Mouse (Mus musculus): ENCODE data around the gene Rtn1.

The Rtn1 gene

GRCm38 (mm10) chr12:72234966-72235365 lies 173.9 kb downstream of the Rtn1 start:
- intact Hi-C loops (cut with DNase I): loop anchor here (10.0 kb wide), 1 partner anchor 130 kb away; no protein-coding TSS in a partner anchor

- intact Hi-C loops (cut with DNase I): loop anchor here (10.0 kb wide), 1 partner anchor 129 kb away; no protein-coding TSS in a partner anchor
Observed at GRCm38 (mm10) chr12:72234151-72234550, 174.7 kb downstream of the Rtn1 start.

DNA sequence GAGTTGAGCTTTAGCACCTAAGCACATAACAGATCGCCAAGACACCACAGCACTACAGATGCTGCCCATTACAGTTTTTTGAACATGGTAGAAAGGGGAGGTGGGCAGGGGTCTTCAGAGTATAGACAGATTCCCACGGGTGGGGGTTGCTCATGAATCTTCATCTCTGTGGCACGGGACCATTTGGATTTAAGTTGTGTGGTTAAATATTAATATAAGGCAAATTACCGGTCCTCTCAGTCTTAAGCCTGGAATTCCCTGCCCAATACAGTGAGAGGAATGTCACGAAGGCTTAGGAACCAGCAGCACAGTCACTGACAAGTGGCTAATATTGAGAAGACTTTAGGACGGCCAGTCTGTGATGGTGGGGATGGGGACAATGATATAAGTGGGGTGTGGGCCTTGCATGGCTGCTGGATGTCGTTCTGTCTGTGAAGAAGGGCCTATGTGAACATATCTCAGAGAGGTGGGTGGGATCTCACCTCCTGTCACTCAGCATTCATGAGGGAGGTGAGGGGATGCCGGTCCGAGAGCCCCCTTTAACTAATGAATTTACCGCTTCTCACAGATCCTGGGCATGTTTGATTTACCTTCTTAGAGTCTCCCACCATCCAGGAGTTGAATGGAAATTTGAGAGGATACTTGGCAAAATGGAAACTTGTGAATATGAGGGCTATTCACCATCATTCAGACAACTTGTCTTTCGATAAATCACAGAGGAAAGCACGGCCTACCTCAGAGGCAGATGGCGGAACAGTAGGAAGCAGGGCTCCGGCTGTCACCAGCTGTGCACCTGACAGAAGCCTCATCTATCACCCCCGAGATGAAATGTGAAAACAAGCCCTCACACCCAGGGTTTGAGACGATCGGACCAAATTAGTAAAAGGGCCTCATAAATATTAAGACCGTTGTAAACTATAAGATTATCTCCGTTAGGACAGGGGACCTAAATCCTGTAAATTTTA lies 175.7 kb downstream of the Rtn1 start:
- intact Hi-C loops (cut with DNase I): loop anchor here (10.0 kb wide), 1 partner anchor 128 kb away; no protein-coding TSS in a partner anchor

- intact Hi-C loops (cut with DNase I): loop anchor here (10.0 kb wide), 1 partner anchor 127 kb away; no protein-coding TSS in a partner anchor
Observed at GRCm38 (mm10) chr12:72232176-72232575, 176.7 kb downstream of the Rtn1 start.

- intact Hi-C loops (cut with DNase I): loop anchor here (10.0 kb wide), 1 partner anchor 125 kb away; no protein-coding TSS in a partner anchor
Observed at GRCm38 (mm10) chr12:72229451-72230196, 179.2 kb downstream of the Rtn1 start.

DNA sequence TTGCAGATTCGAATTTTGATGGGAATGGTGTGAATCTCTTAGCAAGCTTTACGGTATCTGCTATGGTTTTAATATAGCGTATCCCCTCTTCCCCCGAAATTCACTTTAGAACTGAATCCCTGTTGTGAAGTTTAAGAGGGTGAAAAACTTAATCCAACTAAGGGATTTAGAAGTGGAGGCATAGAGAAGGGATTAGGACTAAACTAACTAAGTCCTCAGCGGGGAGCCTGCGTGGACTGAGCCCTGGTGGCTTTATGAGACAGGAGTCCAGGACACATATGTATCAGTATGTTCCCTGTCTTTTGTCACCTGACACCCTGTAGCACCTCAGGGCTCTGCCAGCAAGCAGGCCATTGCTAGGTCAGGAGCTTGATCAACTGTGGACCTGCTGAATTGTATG lies 181.1 kb downstream of the Rtn1 start:
- intact Hi-C loops (cut with DNase I): no loop called here

- intact Hi-C loops (cut with DNase I): no loop called here
Observed at GRCm38 (mm10) chr12:72225371-72225770, 183.5 kb downstream of the Rtn1 start.

GRCm38 (mm10) chr12:72223557-72224102 lies 185.2 kb downstream of the Rtn1 start:
- intact Hi-C loops (cut with DNase I): no loop called here

GRCm38 (mm10) chr12:72213554-72213953 lies 195.3 kb downstream of the Rtn1 start:
- intact Hi-C loops (cut with DNase I): no loop called here

GRCm38 (mm10) chr12:72200828-72201227 lies 208.0 kb downstream of the Rtn1 start:
- intact Hi-C loops (cut with DNase I): no loop called here

- intact Hi-C loops (cut with DNase I): no loop called here
Observed at GRCm38 (mm10) chr12:72197925-72198486, 210.8 kb downstream of the Rtn1 start.

- intact Hi-C loops (cut with DNase I): no loop called here
Observed at GRCm38 (mm10) chr12:72197434-72197833, 211.4 kb downstream of the Rtn1 start.

DNA sequence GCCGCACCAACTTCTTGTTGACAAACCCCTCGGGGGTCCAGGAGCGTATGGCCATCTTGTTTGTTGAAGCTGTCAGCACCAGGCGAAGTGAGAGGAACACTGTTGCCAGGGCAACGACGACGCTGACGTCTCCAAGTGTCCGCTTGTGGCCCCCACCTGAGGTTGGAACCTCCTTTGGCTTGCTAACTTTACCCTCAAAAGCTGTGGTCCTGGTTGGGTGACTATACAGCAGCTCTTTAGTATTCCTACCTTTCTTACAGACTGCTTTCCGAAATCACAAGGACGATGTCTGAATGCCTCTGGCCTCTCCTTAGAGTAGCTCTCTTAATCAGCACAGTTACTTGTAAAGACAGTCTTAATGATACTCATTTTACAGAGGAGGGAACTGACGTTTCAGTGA lies 223.9 kb downstream of the Rtn1 start, which contains the start of gene Ccdc175:
TSS of gene Ccdc175 (minus strand) at position 101 of the 400 bp plus-strand sequence.
- intact Hi-C loops (cut with DNase I): no loop called here

DNA sequence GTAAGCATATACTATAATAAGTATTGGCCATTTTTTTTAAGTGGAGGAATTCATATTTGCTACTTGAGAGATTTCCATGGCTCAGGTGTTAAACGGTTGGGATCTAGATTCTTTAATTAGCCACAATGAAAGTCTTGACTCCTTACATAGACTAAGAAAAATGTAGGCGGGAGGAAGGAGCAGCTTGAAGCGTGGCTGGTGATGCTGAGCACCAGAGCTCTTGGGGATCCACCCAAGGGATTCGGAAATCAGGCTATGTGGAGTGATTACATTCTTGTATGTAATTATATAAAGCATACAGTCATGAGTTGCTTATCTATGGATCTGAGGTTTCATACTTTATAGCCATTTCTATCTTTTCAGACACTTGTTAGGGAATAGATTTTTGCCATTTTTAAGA lies 229.3 kb downstream of the Rtn1 start:
- intact Hi-C loops (cut with DNase I): no loop called here

DNA sequence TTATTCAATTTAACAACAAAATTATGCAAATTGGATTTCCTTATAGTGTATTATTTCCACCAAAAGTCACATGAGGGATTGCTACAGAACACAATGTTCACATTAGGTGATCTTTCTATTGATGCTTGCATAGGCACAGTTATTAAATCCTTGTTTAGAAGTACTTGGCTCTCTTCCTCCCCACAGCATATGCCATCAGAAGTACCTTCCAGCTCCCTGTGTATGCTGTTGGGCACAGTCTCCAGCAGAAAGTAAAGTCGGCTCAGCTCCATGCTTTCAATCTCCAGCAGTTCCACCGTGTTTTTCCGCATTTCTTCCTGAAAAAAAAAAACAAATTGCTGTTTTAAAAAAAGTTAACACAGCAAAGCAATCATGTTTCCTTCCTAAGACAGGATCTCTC lies 230.5 kb downstream of the Rtn1 start:
- intact Hi-C loops (cut with DNase I): no loop called here

All from adrenal gland (tissue).